Comparison of ENCODE assay signal across 10 mouse cellular contexts in genomic region chr9:20861821-20862220, GRCm38 (mm10). TPM values are rescaled to one million over a fixed set of nuclear protein-coding genes. Genes with fewer than 3 reads are reported as not detected.
A peak's percentile ranks its signal among the peaks of the same experiment; 100 is the strongest.
DNase-seq lines count a peak whose midpoint lies in the region; TF ChIP-seq lines count a peak whose summit lies in the region.
"Had no signal": no experiment of that assay in that cellular context is flagged by ENCODE, and none has a peak within 500 bp of the region (broad histone marks: within the 10 kb centered on the region; RNA-seq: fewer than 3 reads in every experiment).

No protein-coding gene starts in this region.

- WGBS in kidney, adult 2 months, result 7% methylated on average over 4 of the region's 4 CpGs

- H3K4me3 ChIP-seq in kidney, adult 2 months (ENCODE audit: insufficient read depth, low read depth, low read length), result no peak overlapping the region
- H3K4me3 ChIP-seq in E14TG2a.4 (replicated peaks; ENCODE audit: low read length), result no peak overlapping the region
- H3K4me3 ChIP-seq: embryonic facial prominence, embryonic 12.5 days; limb, embryonic 13.5 days had no signal

- H3K9me3 ChIP-seq in E14TG2a.4 (ENCODE audit: low read length), result no peaks in the 10 kb centered on the region
- H3K9me3 ChIP-seq: embryonic facial prominence, embryonic 12.5 days; limb, embryonic 13.5 days had no signal

- no peak for TF ChIP-seq POLR2A in kidney, adult 2 months (IDR thresholded peaks at IDR 0.05; ENCODE audit: low read depth, low read length)

- no peaks in the 10 kb centered on the region for H3K27me3 ChIP-seq in kidney, adult 2 months (replicated peaks; ENCODE audit: control insufficient read depth, insufficient read depth, low read length)
- peaks cover 33% of the 10 kb centered on the region for H3K27me3 ChIP-seq in E14TG2a.4 (ENCODE audit: insufficient read depth, low read length)
- H3K27me3 ChIP-seq: embryonic facial prominence, embryonic 12.5 days had no signal

- peak; percentile 56 for TF ChIP-seq CTCF in kidney, adult 2 months (conservative IDR thresholded peaks at IDR 0.05; ENCODE audit: insufficient read depth, insufficient read length, low read depth, low read length)
- peak; percentile 74 for TF ChIP-seq CTCF in E14TG2a.4 (conservative IDR thresholded peaks at IDR 0.05; ENCODE audit: low read length)

- H3K27ac ChIP-seq in kidney, adult 2 months (ENCODE audit: insufficient read depth, low read depth, low read length), result no peak overlapping the region
- H3K27ac ChIP-seq: embryonic facial prominence, embryonic 12.5 days; limb, embryonic 13.5 days had no signal

- no peaks in the 10 kb centered on the region for H3K4me1 ChIP-seq in kidney, adult 2 months (ENCODE audit: control insufficient read depth, insufficient read depth, low read length)
- peaks cover 9% of the 10 kb centered on the region for H3K4me1 ChIP-seq in E14TG2a.4 (replicated peaks; ENCODE audit: low read depth, low read length)
- H3K4me1 ChIP-seq: embryonic facial prominence, embryonic 12.5 days; limb, embryonic 13.5 days had no signal

- no peaks in the 10 kb centered on the region for H3K36me3 ChIP-seq in kidney, adult 2 months (ENCODE audit: control insufficient read depth, insufficient read depth, low read length)
- no peaks in the 10 kb centered on the region for H3K36me3 ChIP-seq in E14TG2a.4 (ENCODE audit: insufficient read depth, low read length)
- H3K36me3 ChIP-seq: embryonic facial prominence, embryonic 12.5 days; limb, embryonic 13.5 days had no signal

- DNase-seq in kidney, adult 2 months, result no peak
- DNase-seq in kidney, adult 8-10 months, result no peak
- DNase-seq in T-cell, adult 2 months (ENCODE audit: low spot score), result peak; percentile 29
- DNase-seq in lung, postnatal 10 days, result peak; percentile 41
- no peak for DNase-seq in Muller cell, postnatal 12 days (ENCODE audit: inconsistent ontology term)
- no peak for DNase-seq in adipocyte (ENCODE audit: low spot score)

RNA-seq across cellular contexts. Expression of gene A230050P20Rik, which starts 6.6 kb away (rescaled TPM):
- 31.7 and 40.3 TPM in 2 replicates for polyA plus RNA-seq in kidney, adult 2 months (2012; rRNA removed)

RNA-seq across cellular contexts. Expression of gene Angptl6, which starts 17.7 kb away (rescaled TPM):
- polyA plus RNA-seq in kidney, adult 2 months (2012; rRNA removed), result 3.6 and 4.0 TPM in 2 replicates

RNA-seq across cellular contexts. Expression of gene Ppan, which starts 26.2 kb away (rescaled TPM):
- polyA plus RNA-seq in kidney, adult 2 months (2012; rRNA removed), result 28.3 and 31.2 TPM in 2 replicates

RNA-seq across cellular contexts. Expression of gene Eif3g, which starts 36.6 kb away (rescaled TPM):
- polyA plus RNA-seq in kidney, adult 2 months (2012; rRNA removed), result 93.1 and 116 TPM in 2 replicates

RNA-seq across cellular contexts. Expression of gene Rdh8, which starts 43.5 kb away (rescaled TPM):
- polyA plus RNA-seq in kidney, adult 2 months (2012; rRNA removed), result not detected in 2 replicates
- polyA plus RNA-seq: embryonic facial prominence, embryonic 12.5 days; limb, embryonic 13.5 days; stomach, embryonic 14.5 days had no signal

Comparison
In these comparisons a context has a peak if more than half of its experiments do, and no peak if none do; other contexts are left out.
1. DNase-seq: peak in T-cell, adult 2 months (single experiment) and lung, postnatal 10 days (single experiment); none in kidney, adult 2 months (single experiment), kidney, adult 8-10 months (0 of 2), Muller cell, postnatal 12 days (single experiment) and adipocyte (single experiment).